Mouse (Mus musculus) heart, postnatal 36 days (tissue): ENCODE measurements at regions not wholly inside any gene's neighbourhood (a gene's known extent, or its start where the extent isn't known, plus 50 kb on each side); places are given as distances from the start of the nearest gene placed in this dataset.
"Not testable (repeated sequence)": the region's sequence is repeated elsewhere in the genome, so short reads cannot be mapped to it uniquely, and the experiment has no call there.

Source experiments
- DNase-seq, 2 experiments: peaks; one replicate each; pipeline ENCODE4 v3.0.0; 2021 to 2022
- intact Hi-C: fragments of 180-260 bp; cut with DNase I; formaldehyde crosslinking; loops from one replicate; pipeline ENCODE4 v1.15.1; 2025

GRCm38 (mm10) chr10:31143856-31144488 is 169.2 kb upstream of the Hddc2 start:
- intact Hi-C loops = no loop called here
- DNase-seq = no peak

- DNase-seq = no peak
- intact Hi-C loops = no loop called here
Measured at GRCm38 (mm10) chr10:31144489-31144872, 168.7 kb upstream of the Hddc2 start.

GRCm38 (mm10) chr10:31173169-31173686 is 140.0 kb upstream of the Hddc2 start:
- intact Hi-C loops = no loop called here
- peak; percentile 65 to 71 for DNase-seq

- DNase-seq = no peak
- intact Hi-C loops = no loop called here
Measured at GRCm38 (mm10) chr10:31189577-31189976, 123.6 kb upstream of the Hddc2 start.

- DNase-seq, intact Hi-C loops: not testable (repeated sequence)
Measured at GRCm38 (mm10) chr10:31212164-31212563, 101.0 kb upstream of the Hddc2 start.

GRCm38 (mm10) chr10:31212778-31213454 is 100.3 kb upstream of the Hddc2 start:
- no peak for DNase-seq
- intact Hi-C loops = no loop called here

- intact Hi-C loops = no loop called here
- DNase-seq = no peak
Measured at GRCm38 (mm10) chr10:31221902-31222301, 91.3 kb upstream of the Hddc2 start.

GRCm38 (mm10) chr10:31229078-31229477 is 84.1 kb upstream of the Hddc2 start:
- intact Hi-C loops = no loop called here
- no peak for DNase-seq

GRCm38 (mm10) chr10:31242442-31242966 is 70.7 kb upstream of the Hddc2 start:
- no peak for DNase-seq

GRCm38 (mm10) chr10:31252584-31253381 is 60.4 kb upstream of the Hddc2 start:
- intact Hi-C loops = no loop called here
- no peak for DNase-seq

More at GRCm38 (mm10) chr10:31242442-31242966, 70.7 kb upstream of the Hddc2 start:
- intact Hi-C loops = no loop called here

GRCm38 (mm10) chr10:31256934-31257333 is 56.2 kb upstream of the Hddc2 start:
- intact Hi-C loops = no loop called here

GRCm38 (mm10) chr10:31257611-31258010 is 55.6 kb upstream of the Hddc2 start:
- no peak for DNase-seq
- intact Hi-C loops = no loop called here

More at GRCm38 (mm10) chr10:31256934-31257333, 56.2 kb upstream of the Hddc2 start:
- DNase-seq = no peak

GRCm38 (mm10) chr10:31260914-31261313 is 52.3 kb upstream of the Hddc2 start:
- DNase-seq = no peak
- intact Hi-C loops = no loop called here
